In the genomic region with DNA sequence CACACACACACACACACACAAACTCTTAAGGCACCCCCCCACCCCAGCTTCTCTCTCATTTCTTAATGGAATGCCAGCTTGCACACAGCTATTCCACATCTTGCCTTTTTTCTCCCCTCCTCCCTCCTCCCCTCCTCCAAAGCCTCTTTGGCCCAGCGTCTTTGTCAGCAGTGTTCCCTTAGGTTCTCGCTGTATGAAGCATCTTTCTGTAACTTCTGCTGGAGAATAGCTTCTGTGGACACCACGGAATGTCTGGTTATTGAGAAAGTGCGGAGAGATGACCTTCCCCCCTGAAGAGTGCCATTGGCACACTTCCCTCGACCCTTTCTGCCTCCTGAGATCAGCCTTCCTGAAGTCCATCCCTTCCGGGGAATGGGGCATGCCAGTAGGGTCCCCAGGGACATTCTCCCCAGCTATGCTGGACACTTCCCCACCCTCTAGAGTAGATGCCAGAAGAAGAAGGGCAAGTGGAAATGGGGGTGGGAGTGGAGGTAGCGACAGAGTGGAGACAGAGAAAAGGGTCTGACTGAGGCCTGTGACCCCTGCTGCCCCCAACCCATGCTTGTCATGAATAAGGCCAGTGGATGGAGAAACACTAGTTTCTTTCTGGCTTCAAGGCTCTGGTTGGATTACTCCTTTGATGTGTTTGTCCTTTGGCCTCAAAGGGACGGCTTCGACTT, we compare ENCODE assay signal across 16 mouse cellular contexts. TPM values are rescaled to one million over a fixed set of nuclear protein-coding genes. Genes with fewer than 3 reads are reported as not detected.
DNase-seq lines count a peak whose midpoint lies in the region; ATAC-seq and TF ChIP-seq lines count a peak whose summit lies in the region.
"Had no signal": no experiment of that assay in that cellular context is flagged by ENCODE, and none has a peak within 500 bp of the region (broad histone marks: within the 10 kb centered on the region; RNA-seq: fewer than 3 reads in every experiment).

No protein-coding gene starts in this region.

- H3K9me3 ChIP-seq in intestine, embryonic 16.5 days (ENCODE audit: control insufficient read depth, low read length) = no peaks in the 10 kb centered on the region
- H3K9me3 ChIP-seq: embryonic facial prominence, embryonic 12.5 days; midbrain, embryonic 15.5 days had no signal

- H3K4me2 ChIP-seq in intestine, embryonic 16.5 days (ENCODE audit: low read depth, low read length) = no peak overlapping the region
- H3K4me2 ChIP-seq: embryonic facial prominence, embryonic 12.5 days; hindbrain, embryonic 14.5 days; midbrain, embryonic 15.5 days had no signal

- no peak overlapping the region for H3K9ac ChIP-seq in intestine, embryonic 16.5 days (ENCODE audit: low read depth, low read length)
- H3K9ac ChIP-seq: embryonic facial prominence, embryonic 12.5 days; hindbrain, embryonic 14.5 days; midbrain, embryonic 15.5 days had no signal

- no peak overlapping the region for H3K27ac ChIP-seq in kidney, adult 2 months (ENCODE audit: insufficient read depth, low read depth, low read length)
- 0 out of 2 replicates have a peak overlapping the region, but pooled peaks have one; percentile 4 for H3K27ac ChIP-seq in intestine, embryonic 16.5 days (ENCODE audit: low read length)
- H3K27ac ChIP-seq: embryonic facial prominence, embryonic 12.5 days; hindbrain, embryonic 14.5 days; midbrain, embryonic 15.5 days had no signal

- no peaks in the 10 kb centered on the region for H3K27me3 ChIP-seq in kidney, adult 2 months (replicated peaks; ENCODE audit: control insufficient read depth, insufficient read depth, low read length)
- H3K27me3 ChIP-seq in intestine, embryonic 16.5 days (replicated peaks; ENCODE audit: control insufficient read depth, insufficient read depth, low read length) = no peaks in the 10 kb centered on the region
- H3K27me3 ChIP-seq: embryonic facial prominence, embryonic 12.5 days; midbrain, embryonic 15.5 days had no signal

- TF ChIP-seq POLR2A in kidney, adult 2 months (IDR thresholded peaks at IDR 0.05; ENCODE audit: low read depth, low read length) = no peak

- 60% methylated on average over 9 of the region's 9 CpGs for WGBS in kidney, adult 2 months
- 62% methylated on average over 9 of the region's 9 CpGs for WGBS in intestine, embryonic 16.5 days

- peaks cover 9% of the 10 kb centered on the region for H3K4me1 ChIP-seq in kidney, adult 2 months (ENCODE audit: control insufficient read depth, insufficient read depth, low read length)
- H3K4me1 ChIP-seq in intestine, embryonic 16.5 days (ENCODE audit: control insufficient read depth, insufficient read depth, low read length) = peaks cover 23% of the 10 kb centered on the region
- H3K4me1 ChIP-seq: midbrain, embryonic 15.5 days had no signal

- H3K36me3 ChIP-seq in kidney, adult 2 months (ENCODE audit: control insufficient read depth, insufficient read depth, low read length) = no peaks in the 10 kb centered on the region
- no peaks in the 10 kb centered on the region for H3K36me3 ChIP-seq in intestine, embryonic 16.5 days (ENCODE audit: control insufficient read depth, insufficient read depth, low read length)
- H3K36me3 ChIP-seq: embryonic facial prominence, embryonic 12.5 days; midbrain, embryonic 15.5 days had no signal

- DNase-seq in gastrocnemius, adult 18-20 months (ENCODE audit: low spot score) = peak; percentile 26
- no peak for DNase-seq in gastrocnemius, postnatal 25 days
- DNase-seq in kidney, adult 2 months = peak; percentile 32
- DNase-seq in kidney, postnatal 36 days = no peak
- peak; percentile 49 for DNase-seq in NIH3T3 (ENCODE audit: low read depth)
- DNase-seq in left cerebral cortex, adult 11 months (ENCODE audit: low spot score) = no peak
- DNase-seq: cerebellum, adult 2 months; kidney, adult 8-10 months; kidney, postnatal 25 days; layer of hippocampus, adult 9-11 months; thymus, postnatal 14 days had no signal

- H3K4me3 ChIP-seq in kidney, adult 2 months (ENCODE audit: insufficient read depth, low read depth, low read length) = no peak overlapping the region
- H3K4me3 ChIP-seq in intestine, embryonic 16.5 days (ENCODE audit: low read length) = no peak overlapping the region
- H3K4me3 ChIP-seq: embryonic facial prominence, embryonic 12.5 days; midbrain, embryonic 15.5 days had no signal

- ATAC-seq in intestine, embryonic 16.5 days = no peak
- no peak for ATAC-seq in frontal cortex, adult (ENCODE audit: low TSS enrichment)
- ATAC-seq: midbrain, embryonic 15.5 days had no signal

- TF ChIP-seq CTCF in kidney, adult 2 months (conservative IDR thresholded peaks at IDR 0.05; ENCODE audit: insufficient read depth, insufficient read length, low read depth, low read length) = no peak

RNA-seq across cellular contexts. Expression of gene Amotl2, which starts 39.3 kb away (rescaled TPM):
- 10 to 100 TPM; 16.8 to 18.2 TPM for total RNA-seq in gastrocnemius, adult 18-20 months (2021)
- 10 to 100 TPM; 13.6 to 20.3 TPM for total RNA-seq in gastrocnemius, postnatal 25 days (2021)
- 37.7 and 40.5 TPM in 2 replicates for polyA plus RNA-seq in kidney, adult 2 months (2012; rRNA removed)
- polyA plus RNA-seq in intestine, embryonic 16.5 days (2015; fragmentation: Nextera tagmentation; extraction: Ambion mirVana) = 20.4 and 21.8 TPM in 2 replicates

Comparison
In these comparisons a context has a peak if more than half of its experiments do, and no peak if none do; other contexts are left out.
1. DNase-seq: peak in gastrocnemius, adult 18-20 months (single experiment), kidney, adult 2 months (single experiment) and NIH3T3 (single experiment); none in gastrocnemius, postnatal 25 days (single experiment), kidney, postnatal 36 days (0 of 2) and left cerebral cortex, adult 11 months (single experiment).